Mouse (Mus musculus) ES-Bruce4 (cell line): ENCODE results near the gene Alyref. TPM values are rescaled to one million over a fixed set of nuclear protein-coding genes. Genes with fewer than 3 reads are reported as not detected.

Source experiments
- H3K27ac ChIP-seq: 2 replicates; pipeline ENCODE4 v1.5.1; 2012; ENCODE audit warnings: low read length, inconsistent platforms; ENCODE audit not compliant: insufficient read depth
- H3K27me3 ChIP-seq: 2 replicates; pipeline ENCODE4 v1.6.1; 2012; ENCODE audit warnings: mild to moderate bottlenecking, low read length, inconsistent platforms; ENCODE audit not compliant: control insufficient read depth, poor library complexity, insufficient read depth, severe bottlenecking
- H3K36me3 ChIP-seq: 2 replicates; pipeline ENCODE4 v1.6.1; 2012; ENCODE audit warnings: inconsistent platforms, mild to moderate bottlenecking, low read length, moderate library complexity; ENCODE audit not compliant: control insufficient read depth, poor library complexity, insufficient read depth, severe bottlenecking
- H3K4me1 ChIP-seq: one replicate; pipeline ENCODE4 v1.8.1; 2011; ENCODE audit warnings: low read length; ENCODE audit not compliant: control insufficient read depth, insufficient read depth
- H3K4me3 ChIP-seq: 2 replicates; pipeline ENCODE4 v1.5.1; 2011; ENCODE audit warnings: low read depth, mild to moderate bottlenecking, low read length
- H3K9ac ChIP-seq: 2 replicates; pipeline ENCODE4 v1.6.1; 2012; ENCODE audit warnings: low read depth, mild to moderate bottlenecking, inconsistent platforms; ENCODE audit not compliant: poor library complexity, severe bottlenecking
- H3K9me3 ChIP-seq: replicated peaks from 2 replicates; pipeline ENCODE4 v1.6.1; 2012; ENCODE audit warnings: mild to moderate bottlenecking, low read length, inconsistent platforms; ENCODE audit not compliant: control insufficient read depth, poor library complexity, insufficient read depth, severe bottlenecking
- CTCF ChIP-seq: IDR thresholded peaks from one replicate; pipeline ENCODE4 v1.8.1; 2011; ENCODE audit warnings: low read depth, low read length
- EP300 ChIP-seq: IDR thresholded peaks from 2 replicates; pipeline ENCODE4 v1.6.1; 2011; ENCODE audit warnings: low read depth, low read length; ENCODE audit not compliant: insufficient read depth
- POLR2A ChIP-seq: IDR thresholded peaks from one replicate; pipeline ENCODE4 v1.8.1; 2011; ENCODE audit warnings: low read length; ENCODE audit not compliant: insufficient read depth
- polyA plus RNA-seq: library from polyadenylated mRNA; stranded (reverse); fragments of >200 nt; gene quantifications from 2 replicates; pipeline ENCODE4 v1.2.4, GENCODE M21; 2011; ENCODE audit warnings: low read depth; ENCODE audit not compliant: missing spikeins, insufficient read depth, insufficient read length

Gene Alyref
- polyA plus RNA-seq, 1 experiment, result 242 TPM

DNA sequence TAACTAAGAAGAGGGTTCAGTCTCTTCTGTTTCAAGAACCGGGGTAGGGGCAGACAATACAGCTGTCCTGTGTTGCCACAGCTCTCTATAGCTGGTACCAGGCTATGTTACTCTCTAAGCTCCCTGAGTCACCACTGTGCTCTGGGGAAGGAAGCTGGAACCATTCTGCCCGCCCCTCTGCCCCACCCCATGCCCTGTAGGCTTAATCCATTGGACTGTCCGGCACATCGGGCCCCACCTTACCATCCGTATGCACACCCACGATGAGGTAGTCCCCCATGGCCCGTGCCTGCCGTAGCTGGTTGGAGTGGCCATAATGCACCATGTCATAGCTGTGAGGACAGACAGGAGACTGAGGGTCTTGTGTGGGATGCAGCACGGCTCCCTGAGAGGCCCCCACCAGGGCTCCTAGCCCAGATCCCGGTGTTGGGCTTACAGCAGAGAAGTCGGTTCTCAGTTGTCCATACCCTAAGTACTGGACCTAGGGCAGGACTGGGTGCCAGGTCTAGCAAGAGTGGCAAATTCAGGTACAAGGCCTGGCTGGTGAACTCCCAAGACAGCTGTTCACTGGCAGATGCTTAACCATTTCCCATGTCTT, 17.5 kb upstream of the Alyref start:
- Histone ChIP-seq H3K4me3 (no peak overlapping the region), H3K4me1 (peaks cover 4% of the 10 kb centered on the region), H3K27me3 (no peaks in the 10 kb centered on the region), H3K9ac (no peak overlapping the region), H3K9me3 (no peaks in the 10 kb centered on the region), H3K36me3 (peaks cover 18% of the 10 kb centered on the region), H3K27ac (no peak overlapping the region)
- no peak for TF ChIP-seq EP300
- TF ChIP-seq POLR2A, result no peak
- no peak for TF ChIP-seq CTCF

DNA sequence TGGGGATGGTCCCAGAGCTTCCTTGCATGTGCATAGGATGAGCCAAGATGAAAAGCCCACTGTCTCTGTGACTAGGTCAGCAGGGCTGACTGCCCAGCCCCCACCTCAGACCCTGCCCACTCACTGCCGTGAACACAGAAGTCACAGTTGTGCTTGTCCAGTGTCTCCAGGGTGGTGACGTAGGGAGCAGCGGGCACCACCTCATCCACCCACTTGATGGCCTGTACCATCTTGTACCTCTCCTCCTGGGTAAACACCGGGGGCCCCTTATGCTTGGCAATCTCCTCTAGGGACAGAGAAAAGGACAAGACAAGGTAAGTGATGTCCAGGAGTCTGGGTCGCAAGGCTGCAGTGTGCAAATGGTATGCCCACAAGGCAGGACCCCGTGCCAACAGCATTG, 17.0 kb upstream of the Alyref start:
- Histone ChIP-seq H3K4me1 (peaks cover 4% of the 10 kb centered on the region), H3K4me3 (no peak overlapping the region), H3K27me3 (no peaks in the 10 kb centered on the region), H3K27ac (no peak overlapping the region), H3K9me3 (no peaks in the 10 kb centered on the region), H3K9ac (no peak overlapping the region), H3K36me3 (peaks cover 18% of the 10 kb centered on the region)
- TF ChIP-seq CTCF (no peak), POLR2A (no peak), EP300 (no peak)

DNA sequence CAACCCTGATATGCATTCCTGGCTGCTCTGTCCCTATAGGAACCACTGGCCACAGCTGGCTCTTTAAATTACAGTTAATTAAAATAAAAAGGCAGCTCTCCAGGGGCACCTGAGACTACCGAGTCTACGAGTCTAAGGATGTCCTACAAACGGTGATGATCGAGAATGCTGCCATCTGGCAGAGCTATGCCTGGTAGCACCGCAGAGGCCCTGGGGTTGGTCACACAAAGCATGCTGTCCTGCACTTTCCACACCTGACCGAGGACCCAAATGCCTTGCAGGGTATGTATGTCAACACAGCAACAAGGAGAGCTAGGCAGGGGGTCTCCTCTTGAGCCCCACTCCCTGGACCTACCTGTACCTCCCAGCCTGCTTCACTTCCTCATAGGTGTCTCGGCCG, 15.8 kb upstream of the Alyref start:
- Histone ChIP-seq H3K9me3 (no peaks in the 10 kb centered on the region), H3K36me3 (peaks cover 18% of the 10 kb centered on the region), H3K27ac (no peak overlapping the region), H3K4me1 (peaks cover 2% of the 10 kb centered on the region), H3K27me3 (no peaks in the 10 kb centered on the region), H3K9ac (no peak overlapping the region), H3K4me3 (no peak overlapping the region)
- TF ChIP-seq EP300, result no peak
- no peak for TF ChIP-seq CTCF
- no peak for TF ChIP-seq POLR2A

DNA sequence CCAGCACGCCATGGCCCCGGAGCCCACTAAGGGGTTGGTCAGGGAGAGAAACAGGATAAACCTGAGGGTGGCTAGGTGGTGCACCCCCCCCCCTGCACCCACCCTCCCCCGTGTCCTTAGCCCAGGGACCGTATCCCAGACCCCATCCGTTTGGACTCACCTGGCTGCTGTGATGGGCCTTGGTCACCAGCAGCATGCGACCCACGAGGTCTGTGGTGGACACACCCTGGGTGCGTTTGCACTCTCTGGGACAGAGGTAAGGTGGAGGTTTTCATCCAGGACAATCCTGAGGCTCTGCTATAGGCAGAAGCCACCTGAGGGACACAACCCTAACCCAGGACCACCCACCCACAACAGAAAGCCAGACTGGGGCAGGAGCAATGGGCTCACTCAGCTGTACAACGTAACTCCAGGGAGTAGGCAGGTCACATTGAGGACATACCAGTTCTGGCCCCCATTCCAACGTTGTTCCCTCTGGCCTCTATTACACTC, 15.4 kb upstream of the Alyref start:
- Histone ChIP-seq H3K27ac (no peak overlapping the region), H3K27me3 (no peaks in the 10 kb centered on the region), H3K9me3 (no peaks in the 10 kb centered on the region), H3K9ac (no peak overlapping the region), H3K36me3 (peaks cover 18% of the 10 kb centered on the region), H3K4me3 (no peak overlapping the region), H3K4me1 (peaks cover 2% of the 10 kb centered on the region)
- TF ChIP-seq POLR2A, result no peak
- TF ChIP-seq CTCF, result no peak
- no peak for TF ChIP-seq EP300

DNA sequence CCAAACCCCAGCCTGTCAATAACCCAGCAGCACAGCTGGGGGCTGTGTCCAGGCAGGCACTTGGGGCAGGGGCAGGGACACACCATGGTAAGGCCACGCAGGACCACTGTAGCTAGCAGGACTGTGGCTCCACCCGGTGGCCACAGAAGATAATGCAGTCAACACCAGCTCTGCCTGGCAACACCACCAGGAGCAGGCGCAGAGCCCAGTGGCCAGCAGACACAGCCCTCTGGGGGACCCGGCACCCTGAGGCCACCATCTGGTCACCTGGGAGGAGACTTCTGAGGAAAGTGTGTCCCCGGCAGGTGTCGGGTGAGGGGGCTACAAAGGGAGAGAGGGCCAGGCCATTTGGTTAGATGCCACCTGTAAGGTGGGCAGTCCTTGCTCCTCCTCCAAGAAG, 14.6 kb upstream of the Alyref start:
- Histone ChIP-seq H3K9me3 (no peaks in the 10 kb centered on the region), H3K27me3 (no peaks in the 10 kb centered on the region), H3K27ac (no peak overlapping the region), H3K9ac (no peak overlapping the region), H3K4me3 (no peak overlapping the region), H3K36me3 (peaks cover 18% of the 10 kb centered on the region), H3K4me1 (peaks cover 2% of the 10 kb centered on the region)
- peak; percentile 92 for TF ChIP-seq CTCF
- TF ChIP-seq POLR2A, result no peak

DNA sequence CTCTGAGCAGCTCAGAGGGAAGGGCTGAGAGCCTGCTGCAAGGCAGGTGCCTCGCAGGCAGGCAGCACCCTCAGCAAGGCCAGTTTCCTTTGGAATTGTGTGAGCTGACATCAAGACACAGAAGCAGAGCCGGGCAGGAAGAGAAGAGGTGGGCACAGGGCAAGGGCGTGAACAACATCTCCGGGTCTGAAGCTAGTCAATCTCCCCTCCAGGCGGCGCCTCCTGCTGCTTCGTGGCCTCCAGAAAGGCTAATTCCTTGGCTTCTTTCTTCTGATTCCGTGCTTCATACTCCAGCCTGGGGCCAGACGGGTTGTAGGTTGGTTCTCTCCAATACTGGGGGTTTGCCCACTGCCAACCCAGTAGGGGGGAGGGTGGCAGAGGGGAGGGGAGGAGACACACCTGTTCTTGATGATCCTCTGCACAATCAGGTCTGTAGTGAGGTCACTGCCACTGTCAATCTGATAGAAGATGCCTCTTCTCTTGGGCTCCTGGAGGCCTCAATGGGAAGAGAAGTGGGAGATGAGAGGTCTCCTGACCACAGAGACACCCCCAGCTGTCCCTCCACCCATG, 12.4 kb upstream of the Alyref start:
- TF ChIP-seq POLR2A (no peak), EP300 (no peak), CTCF (no peak)
- Histone ChIP-seq H3K27ac (no peak overlapping the region), H3K9ac (no peak overlapping the region), H3K4me1 (no peaks in the 10 kb centered on the region), H3K9me3 (no peaks in the 10 kb centered on the region), H3K4me3 (no peak overlapping the region), H3K27me3 (no peaks in the 10 kb centered on the region), H3K36me3 (peaks cover 18% of the 10 kb centered on the region)
